Mouse (Mus musculus) layer of hippocampus, adult 18-20 months (tissue): Measurements from ENCODE around the gene Pan3. TPM values are rescaled to one million over a fixed set of nuclear protein-coding genes. Genes with fewer than 3 reads are reported as not detected.

Source experiments
- DNase-seq, 2 experiments: peaks; one replicate each; pipeline ENCODE4 v3.0.0; 2022; ENCODE audit warnings: low spot score in 2 of 2
- total RNA-seq, 2 experiments: library from RNA; stranded (reverse); gene quantifications; 2 replicates each; pipeline ENCODE4 v1.2.3; 2021

Gene Pan3
- total RNA-seq, 2 experiments from 2014 or later = 84.8 to 88.2 TPM

DNA sequence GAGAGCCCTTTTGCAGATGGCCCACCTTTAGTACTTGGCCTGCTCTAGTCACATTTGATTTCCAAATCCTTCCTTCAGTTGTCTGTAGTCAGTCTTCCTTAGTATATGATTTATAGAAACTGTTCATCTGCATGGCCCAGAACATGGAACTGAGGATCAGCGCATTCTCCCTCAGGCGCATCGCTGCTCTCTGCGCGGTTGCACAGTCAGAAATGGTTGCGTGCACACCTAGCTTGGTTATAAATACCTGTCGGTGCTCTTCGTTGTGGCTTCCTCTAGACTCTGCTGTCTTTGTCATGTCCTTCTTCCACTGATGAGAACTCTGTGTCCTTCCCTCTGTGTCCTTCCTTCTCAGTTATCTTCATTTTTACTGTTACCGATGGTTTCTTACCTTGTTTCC lies 47.1 kb downstream of the Pan3 start:
- DNase-seq = no peak

GRCm38 (mm10) chr5:147479341-147479740 lies 49.4 kb downstream of the Pan3 start:
- no peak for DNase-seq

- no peak for DNase-seq
These were observed 54.2 kb downstream of the Pan3 start for GRCm38 (mm10) chr5:147484142-147484541.

DNA sequence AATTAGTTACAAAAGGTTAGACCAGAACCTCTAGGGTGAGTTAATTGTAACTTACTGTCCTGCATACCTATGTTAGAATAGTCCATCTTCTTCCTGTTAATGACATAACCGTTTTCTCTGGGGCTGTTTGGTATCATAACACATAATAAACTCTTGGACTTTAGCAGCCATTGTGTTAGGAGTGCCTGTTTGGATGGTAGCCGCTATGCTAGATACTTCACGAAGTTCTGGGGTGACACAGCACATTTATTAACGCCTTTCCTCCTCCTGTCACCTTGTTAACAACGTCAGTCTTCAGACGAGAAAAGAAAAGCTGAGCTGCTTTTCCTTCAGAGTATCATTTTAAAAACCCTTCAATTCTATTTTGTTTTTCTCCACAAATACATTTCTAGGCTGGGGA lies 59.3 kb downstream of the Pan3 start:
- DNase-seq = no peak

DNA sequence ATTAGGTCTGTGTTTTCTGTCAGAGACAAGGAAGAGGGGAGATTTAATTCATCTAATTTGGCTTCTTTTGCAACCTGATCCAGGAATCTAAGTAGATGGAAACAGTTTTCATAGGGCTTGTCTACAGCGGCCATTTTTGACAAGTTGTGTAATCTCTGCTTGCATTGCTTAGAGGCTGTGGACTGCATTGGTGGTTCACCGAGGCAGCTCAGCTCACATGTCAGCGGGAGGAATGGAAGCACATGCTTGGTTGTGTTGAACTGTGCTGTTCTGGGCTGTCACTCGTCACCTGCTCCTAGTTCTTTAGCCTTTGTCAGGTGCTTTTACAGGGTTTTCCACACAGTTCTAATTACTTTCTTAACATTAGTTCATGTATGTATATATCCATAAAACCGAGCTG lies 60.9 kb downstream of the Pan3 start:
- DNase-seq = no peak

- no peak for DNase-seq
These were observed 62.5 kb downstream of the Pan3 start for GRCm38 (mm10) chr5:147492511-147492910.

- DNase-seq = no peak
These were observed 63.2 kb downstream of the Pan3 start for GRCm38 (mm10) chr5:147493205-147493604.

GRCm38 (mm10) chr5:147493685-147494084 lies 63.7 kb downstream of the Pan3 start:
- no peak for DNase-seq

- no peak for DNase-seq
These were observed 64.4 kb downstream of the Pan3 start for GRCm38 (mm10) chr5:147494388-147494787.

- no peak for DNase-seq
These were observed 64.9 kb downstream of the Pan3 start for GRCm38 (mm10) chr5:147494791-147495376.

DNA sequence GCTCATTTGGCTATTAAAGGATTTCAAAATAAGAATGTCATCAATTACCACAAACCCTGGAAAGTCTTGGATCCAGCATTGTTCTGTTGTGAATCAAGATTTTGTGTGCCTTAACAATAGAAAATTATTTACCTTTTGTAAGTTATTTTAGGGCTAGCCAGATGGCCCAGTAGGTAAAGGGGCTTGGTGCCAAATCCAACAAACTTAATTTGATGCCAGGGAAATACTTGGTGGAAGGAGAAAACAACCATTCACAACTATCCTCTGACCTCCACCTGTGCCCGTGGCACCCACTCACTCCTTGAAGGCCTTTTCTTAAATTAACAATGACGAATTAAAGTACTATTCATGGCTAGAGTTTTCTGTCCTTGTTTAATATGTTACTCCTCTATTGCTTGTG lies 66.0 kb downstream of the Pan3 start:
- DNase-seq = no peak

DNA sequence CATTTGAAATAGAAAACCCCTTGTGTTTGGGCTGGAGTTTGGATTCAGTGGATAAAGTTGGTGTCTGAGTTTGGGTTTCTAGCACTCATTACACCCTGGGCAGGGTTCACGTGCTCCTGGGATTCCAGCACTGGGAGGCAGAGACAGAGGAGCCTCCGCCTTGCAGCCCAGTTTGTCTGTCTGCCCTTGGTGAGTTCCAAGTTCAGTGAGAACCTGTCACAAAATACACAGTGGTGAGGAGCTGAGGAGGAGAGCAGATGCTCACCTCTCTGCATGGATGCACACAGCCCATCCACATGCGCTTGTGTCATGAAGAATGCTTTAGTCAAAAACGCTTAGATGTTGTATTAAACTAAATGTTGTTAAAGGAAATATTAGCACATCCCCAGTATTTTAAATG lies 67.0 kb downstream of the Pan3 start:
- DNase-seq = no peak

DNA sequence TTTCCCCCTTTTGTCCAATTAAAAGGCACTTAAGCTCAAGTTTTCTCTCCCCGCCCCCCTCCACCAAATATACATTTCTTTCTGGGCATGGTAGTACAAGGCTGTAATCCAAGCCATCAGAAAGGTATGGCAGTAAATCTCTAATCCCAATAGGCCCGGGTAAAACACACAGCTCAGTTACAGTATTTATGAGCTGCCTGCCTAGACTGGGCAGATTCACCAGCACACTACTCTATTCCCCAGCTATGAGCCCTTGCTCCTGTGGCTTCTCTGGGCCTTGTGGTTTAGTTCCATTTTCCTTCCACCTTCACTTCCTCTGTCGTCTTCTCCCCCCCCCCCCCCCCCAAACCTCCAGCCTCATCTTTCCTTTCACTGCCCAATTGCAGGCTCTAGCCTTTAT lies 67.8 kb downstream of the Pan3 start:
- no peak for DNase-seq

- DNase-seq = no peak
These were observed 71.6 kb downstream of the Pan3 start for GRCm38 (mm10) chr5:147501456-147501998.

DNA sequence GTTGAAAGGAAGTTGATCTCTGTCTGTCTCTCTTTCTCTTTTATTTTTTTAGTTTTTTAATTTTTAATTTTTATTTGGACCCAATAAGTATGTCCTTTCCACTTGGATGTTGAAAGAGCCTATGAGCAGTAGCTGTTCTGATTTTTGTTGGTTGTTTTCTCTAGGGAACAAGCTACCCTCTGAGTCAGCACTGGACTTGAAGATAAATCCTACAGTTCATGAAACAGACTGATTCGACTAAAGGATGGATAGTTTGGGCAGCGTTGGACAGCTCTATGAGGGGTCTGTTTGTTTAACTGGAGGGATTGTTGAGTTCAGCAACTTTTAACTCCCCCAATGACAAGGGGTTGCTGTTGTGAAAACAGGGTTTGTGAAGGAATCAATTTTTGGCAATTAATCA lies 73.0 kb downstream of the Pan3 start:
- no peak for DNase-seq

DNA sequence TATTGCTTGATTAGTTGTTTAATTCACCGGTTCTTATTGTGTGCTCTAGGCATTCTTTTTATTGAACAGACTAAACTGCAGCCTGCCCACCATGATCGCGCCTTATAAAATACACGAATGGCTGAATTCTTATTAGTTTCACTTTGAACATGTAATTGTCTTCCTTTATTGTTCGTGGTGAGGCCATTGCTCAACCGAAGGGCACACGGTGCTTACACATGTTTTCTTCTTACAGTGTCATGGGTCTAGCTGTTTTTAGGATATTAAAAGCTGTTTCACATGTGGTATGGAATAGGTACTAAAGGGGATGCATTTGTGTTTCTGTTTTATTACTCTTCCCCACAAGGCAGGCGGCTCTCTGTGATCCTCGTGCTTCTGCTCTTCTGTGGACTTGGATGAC lies 81.4 kb downstream of the Pan3 start:
- no peak for DNase-seq

DNA sequence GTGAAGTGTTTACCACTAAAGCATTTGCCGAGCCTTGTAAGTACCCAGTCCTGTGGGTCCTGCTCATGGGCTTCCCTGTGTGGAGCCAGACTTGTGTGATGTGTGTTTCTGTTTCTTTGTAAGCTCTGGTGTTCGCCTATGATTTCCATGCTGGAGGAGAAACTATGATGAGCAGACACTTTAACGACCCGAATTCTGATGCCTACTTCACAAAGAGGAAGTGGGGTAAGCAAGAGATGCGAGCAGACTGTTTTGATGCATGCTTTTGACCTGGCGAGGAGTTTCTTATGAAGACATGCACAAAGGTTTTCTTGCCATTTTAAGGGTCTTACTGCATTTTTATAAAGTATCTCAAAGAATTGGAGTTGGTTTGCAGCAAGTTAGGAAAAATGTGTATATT lies 97.0 kb downstream of the Pan3 start:
- no peak for DNase-seq

DNA sequence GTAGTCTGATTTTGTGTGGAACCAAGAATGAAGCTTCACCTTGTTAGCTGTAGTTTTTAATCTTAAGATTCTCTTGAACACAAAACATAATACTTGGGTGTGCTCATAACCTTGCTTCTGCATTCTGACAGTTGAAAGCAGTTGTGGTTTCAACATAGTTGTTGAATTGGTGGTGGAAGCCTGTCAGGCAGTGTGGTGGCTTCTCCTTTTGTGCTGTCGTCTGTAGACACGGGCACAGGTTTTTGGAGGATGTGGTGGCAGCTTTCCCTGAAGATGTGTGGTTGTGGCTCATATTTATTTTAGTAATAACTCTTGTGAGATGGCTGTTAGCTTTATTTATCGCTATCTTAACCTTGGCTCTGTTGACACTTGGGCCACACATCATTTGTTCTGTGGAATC lies 97.8 kb downstream of the Pan3 start:
- DNase-seq = no peak

GRCm38 (mm10) chr5:147532031-147532430 lies 102.1 kb downstream of the Pan3 start:
- DNase-seq = no peak

DNA sequence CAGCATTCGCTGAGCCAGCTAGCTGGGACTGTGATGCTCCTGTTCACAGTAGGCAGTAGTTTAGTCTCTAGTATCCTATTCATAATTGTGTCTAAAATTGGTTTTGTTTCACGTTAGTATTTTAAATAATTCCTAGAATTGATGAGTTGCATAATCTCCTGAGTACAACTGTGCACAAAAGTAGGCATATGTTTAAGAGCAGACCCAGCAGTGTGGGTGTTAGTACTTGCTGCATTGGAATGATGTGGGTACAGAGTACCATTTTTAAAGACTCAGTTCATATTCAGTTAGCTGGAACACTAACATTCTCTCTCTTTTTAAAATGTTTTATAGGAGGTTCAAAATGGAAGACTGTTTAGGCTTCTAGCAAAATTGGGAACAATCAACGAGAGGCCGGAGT lies 109.4 kb downstream of the Pan3 start:
- DNase-seq = peak; percentile 21 to 81

- no peak for DNase-seq
These were observed 109.9 kb downstream of the Pan3 start for GRCm38 (mm10) chr5:147539815-147540214.

GRCm38 (mm10) chr5:147542291-147542690 lies 112.3 kb downstream of the Pan3 start:
- no peak for DNase-seq

GRCm38 (mm10) chr5:147545731-147546241 lies 115.8 kb downstream of the Pan3 start:
- DNase-seq = no peak
